Mouse (Mus musculus) lung, adult 2 months (tissue): ENCODE data around the gene Diablo.

Experiments used
- CTCF ChIP-seq: fragments of 200-500 bp; IDR thresholded peaks from 2 replicates; pipeline ENCODE4 v1.5.1; 2011; ENCODE audit warnings: mild to moderate bottlenecking, low read length, control low read depth; ENCODE audit not compliant: insufficient read depth
- POLR2A ChIP-seq: fragments of 200-500 bp; IDR thresholded peaks from 2 replicates; pipeline ENCODE4 v1.6.1; 2011; ENCODE audit warnings: low read depth, mild to moderate bottlenecking, control low read depth, low read length, borderline replicate concordance; ENCODE audit errors: extremely low read depth

- TF ChIP-seq CTCF (no peak), POLR2A (no peak)
Observed at GRCm38 (mm10) chr5:123501973-123502372, 22.0 kb downstream of the Diablo start.
